Mouse (Mus musculus) gastrocnemius, adult 2 months (tissue): ENCODE measurements around the gene Atp5g1. TPM values are rescaled to one million over a fixed set of nuclear protein-coding genes. Genes with fewer than 3 reads are reported as not detected.
A peak's percentile ranks its signal among the peaks of the same experiment; 100 is the strongest.

ENCODE experiments used
- DNase-seq: peaks from one replicate; pipeline ENCODE4 v3.0.0; 2022
- H3K27ac ChIP-seq: fragments of 200-600 bp; 2 replicates; pipeline ENCODE4 v1.8.1; 2022; ENCODE audit warnings: mild to moderate bottlenecking
- H3K4me3 ChIP-seq: fragments of 200-600 bp; 2 replicates; pipeline ENCODE4 v1.8.1; 2022; ENCODE audit warnings: mild to moderate bottlenecking, moderate library complexity
- CTCF ChIP-seq: fragments of 200-600 bp; IDR thresholded peaks from 2 replicates; pipeline ENCODE4 v1.8.1; 2022; ENCODE audit warnings: antibody characterized with exemption, mild to moderate bottlenecking, moderate library complexity
- intact Hi-C: fragments of 180-260 bp; cut with DNase I; formaldehyde crosslinking; loops from one replicate; pipeline ENCODE4 v1.15.1; 2025
- total RNA-seq, 2 experiments: library from RNA; stranded (reverse); gene quantifications; 2 replicates each; pipeline ENCODE4 v1.2.3; 2021

Atp5g1 gene
- total RNA-seq, 2 experiments from 2014 or later, result 1,178 to 1,786 TPM

- TF ChIP-seq CTCF, result peak; percentile 36
- DNase-seq, result peak; percentile 99
- intact Hi-C loops, result loop anchor here (2.0 to 10.0 kb wide), 2 partner anchors 31 to 201 kb away; partner anchors contain the start of gene Snf8
- H3K27ac ChIP-seq, result peak within 1 kb of the TSS; percentile 92
- peak within 1 kb of the TSS; percentile 87 for H3K4me3 ChIP-seq
Observed at GRCm38 (mm10) chr11:96065215-96065911, 10.1 kb downstream of the Atp5g1 start, which contains the start of gene Ube2z. TSS of gene Ube2z (minus strand) at chr11:96065388.

- DNase-seq, result no peak
- peak overlapping the region; percentile 87 for H3K4me3 ChIP-seq
- H3K27ac ChIP-seq, result peak overlapping the region; percentile 92
- intact Hi-C loops, result loop anchor here (2.0 to 10.0 kb wide), 2 partner anchors 30 to 200 kb away; partner anchors contain the start of gene Snf8
- TF ChIP-seq CTCF, result no peak
Observed at GRCm38 (mm10) chr11:96064521-96065214, 10.8 kb downstream of the Atp5g1 start.

- DNase-seq, result no peak
- no peak overlapping the region for H3K27ac ChIP-seq
- H3K4me3 ChIP-seq, result no peak overlapping the region
- intact Hi-C loops, result no loop called here
- no peak for TF ChIP-seq CTCF
Observed at GRCm38 (mm10) chr11:96058309-96058708, 17.2 kb downstream of the Atp5g1 start.

GRCm38 (mm10) chr11:96050854-96051253 lies 24.6 kb downstream of the Atp5g1 start:
- no peak for DNase-seq
- intact Hi-C loops, result no loop called here
- H3K4me3 ChIP-seq, result no peak overlapping the region
- no peak for TF ChIP-seq CTCF
- H3K27ac ChIP-seq, result no peak overlapping the region

- Histone ChIP-seq H3K4me3 (no peak overlapping the region), H3K27ac (no peak overlapping the region)
- intact Hi-C loops, result no loop called here
- no peak for TF ChIP-seq CTCF
- no peak for DNase-seq
Observed at GRCm38 (mm10) chr11:96049939-96050338, 25.5 kb downstream of the Atp5g1 start.

- intact Hi-C loops, result no loop called here
- Histone ChIP-seq H3K27ac (no peak overlapping the region), H3K4me3 (no peak overlapping the region)
- no peak for TF ChIP-seq CTCF
- no peak for DNase-seq
Observed at GRCm38 (mm10) chr11:96047469-96048373, 27.7 kb downstream of the Atp5g1 start.

- no peak overlapping the region for H3K27ac ChIP-seq
- no peak overlapping the region for H3K4me3 ChIP-seq
- DNase-seq, result no peak
- intact Hi-C loops, result no loop called here
- no peak for TF ChIP-seq CTCF
Observed at GRCm38 (mm10) chr11:96046793-96047192, 28.7 kb downstream of the Atp5g1 start.

GRCm38 (mm10) chr11:96046028-96046427 lies 29.4 kb downstream of the Atp5g1 start:
- H3K27ac ChIP-seq, result no peak overlapping the region
- TF ChIP-seq CTCF, result no peak
- no peak overlapping the region for H3K4me3 ChIP-seq
- no peak for DNase-seq
- intact Hi-C loops, result no loop called here

GRCm38 (mm10) chr11:96044803-96045567 lies 30.5 kb downstream of the Atp5g1 start:
- Histone ChIP-seq H3K4me3 (no peak overlapping the region), H3K27ac (no peak overlapping the region)
- intact Hi-C loops, result no loop called here
- no peak for DNase-seq
- TF ChIP-seq CTCF, result no peak

- no peak for DNase-seq
- intact Hi-C loops, result loop anchor here (10.0 kb wide), 1 partner anchor 174 kb away; no protein-coding TSS in a partner anchor
- TF ChIP-seq CTCF, result no peak
Observed at GRCm38 (mm10) chr11:96038560-96038959, 36.9 kb downstream of the Atp5g1 start.

GRCm38 (mm10) chr11:96037499-96037898 lies 38.0 kb downstream of the Atp5g1 start:
- no peak for DNase-seq
- no peak for TF ChIP-seq CTCF
- Histone ChIP-seq H3K27ac (no peak overlapping the region), H3K4me3 (no peak overlapping the region)
- intact Hi-C loops, result loop anchor here (10.0 kb wide), 1 partner anchor 173 kb away; no protein-coding TSS in a partner anchor

More at GRCm38 (mm10) chr11:96038560-96038959, 36.9 kb downstream of the Atp5g1 start:
- Histone ChIP-seq H3K27ac (no peak overlapping the region), H3K4me3 (no peak overlapping the region)

GRCm38 (mm10) chr11:96035133-96035532 lies 40.3 kb downstream of the Atp5g1 start:
- no peak for TF ChIP-seq CTCF
- intact Hi-C loops, result loop anchor here (2.0 to 10.0 kb wide), 2 partner anchors 30 to 170 kb away; partner anchors contain the start of gene Ube2z
- peak overlapping the region; percentile 98 for H3K4me3 ChIP-seq
- peak; percentile 31 for DNase-seq
- peak overlapping the region; percentile 82 for H3K27ac ChIP-seq
